Mouse (Mus musculus) heart, embryonic 15.5 days (tissue): Measurements from ENCODE around the gene Olfr1311. TPM values are rescaled to one million over a fixed set of nuclear protein-coding genes. Genes with fewer than 3 reads are reported as not detected.
"Not testable (repeated sequence)": the region's sequence is repeated elsewhere in the genome, so short reads cannot be mapped to it uniquely, and the experiment has no call there.

Experiments used
- ATAC-seq: fragments of 200-750 bp; cut with Nextera tagmentation; replicated peaks from 2 replicates; pipeline ENCODE4 v1.8.0; 2017; ENCODE audit warnings: low read depth, moderate TSS enrichment; ENCODE audit not compliant: insufficient number of reproducible peaks, insufficient read depth, low FRiP score
- H3K27ac ChIP-seq: fragments of 300-500 bp; sonication (generic); 2 replicates; pipeline ENCODE4 v1.5.1; 2015; ENCODE audit warnings: mild to moderate bottlenecking, inconsistent platforms
- H3K27me3 ChIP-seq: fragments of 300-500 bp; sonication (generic); 2 replicates; pipeline ENCODE4 v1.6.1; 2015; ENCODE audit warnings: inconsistent platforms
- H3K36me3 ChIP-seq: fragments of 300-500 bp; sonication (generic); 2 replicates; pipeline ENCODE4 v1.6.1; 2015; ENCODE audit warnings: mild to moderate bottlenecking, inconsistent platforms
- H3K4me1 ChIP-seq: fragments of 300-500 bp; sonication (generic); replicated peaks from 2 replicates; pipeline ENCODE4 v1.6.1; 2015; ENCODE audit warnings: inconsistent platforms
- H3K4me2 ChIP-seq: fragments of 300-500 bp; sonication (generic); 2 replicates; pipeline ENCODE4 v1.6.1; 2015; ENCODE audit warnings: inconsistent platforms, mild to moderate bottlenecking, moderate library complexity
- H3K4me3 ChIP-seq: fragments of 300-500 bp; sonication (generic); 2 replicates; pipeline ENCODE4 v1.5.1; 2015; ENCODE audit warnings: mild to moderate bottlenecking, inconsistent platforms
- H3K9ac ChIP-seq: fragments of 300-500 bp; sonication (generic); 2 replicates; pipeline ENCODE4 v1.6.1; 2015; ENCODE audit warnings: mild to moderate bottlenecking, inconsistent platforms
- H3K9me3 ChIP-seq: fragments of 300-500 bp; sonication (generic); replicated peaks from 2 replicates; pipeline ENCODE4 v1.6.1; 2016; ENCODE audit warnings: inconsistent platforms
- WGBS: fragments of 180-500 bp; shearing (Covaris S2); methylation state at CpG from one replicate; pipeline ENCODE4 v1.1.7; 2015; ENCODE audit warnings: mixed read lengths; 5-methylcytosine and 5-hydroxymethylcytosine counted together
- polyA plus RNA-seq: library from polyadenylated mRNA; unstranded; fragments of >200 nt; fragmentation: Nextera tagmentation; extraction: Ambion mirVana; gene quantifications from 2 replicates; pipeline ENCODE4 v1.2.1, GENCODE M21; 2015

Olfr1311 gene
- polyA plus RNA-seq = not detected in 2 replicates

DNA sequence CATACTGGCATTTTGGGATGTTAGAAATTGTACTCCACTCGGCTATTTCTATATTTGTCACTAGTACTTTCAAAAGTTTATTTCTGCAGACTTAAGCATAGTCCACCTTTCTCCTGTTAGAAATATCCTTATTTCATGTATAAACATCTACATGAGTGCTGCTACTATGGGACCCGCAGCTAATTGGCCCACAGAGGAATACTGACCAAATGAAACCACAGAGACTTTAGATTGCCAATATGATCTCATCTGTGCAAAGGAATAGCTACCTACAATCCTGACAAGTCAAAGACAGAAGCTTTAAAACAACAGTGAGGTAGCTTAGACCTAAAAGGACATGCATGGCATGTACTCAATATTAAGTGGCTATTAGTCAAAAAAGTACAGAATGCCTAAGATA, at the start of gene Olfr1311:
Gene Olfr1311 (minus strand): TSS at position 101 of the 400 bp plus-strand sequence.
- no peaks in the 10 kb centered on the region for H3K27me3 ChIP-seq
- H3K9ac ChIP-seq = no peak within 1 kb of the TSS
- H3K4me3 ChIP-seq = no peak within 1 kb of the TSS
- H3K4me1 ChIP-seq = no peaks in the 10 kb centered on the region
- no peak for ATAC-seq
- H3K27ac ChIP-seq = no peak within 1 kb of the TSS
- H3K9me3 ChIP-seq = no peaks in the 10 kb centered on the region
- H3K36me3 ChIP-seq = no peaks in the 10 kb centered on the region
- 75% methylated on average over 2 of the region's 2 CpGs for whole genome bisulfite sequencing
- H3K4me2 ChIP-seq = no peak within 1 kb of the TSS

DNA sequence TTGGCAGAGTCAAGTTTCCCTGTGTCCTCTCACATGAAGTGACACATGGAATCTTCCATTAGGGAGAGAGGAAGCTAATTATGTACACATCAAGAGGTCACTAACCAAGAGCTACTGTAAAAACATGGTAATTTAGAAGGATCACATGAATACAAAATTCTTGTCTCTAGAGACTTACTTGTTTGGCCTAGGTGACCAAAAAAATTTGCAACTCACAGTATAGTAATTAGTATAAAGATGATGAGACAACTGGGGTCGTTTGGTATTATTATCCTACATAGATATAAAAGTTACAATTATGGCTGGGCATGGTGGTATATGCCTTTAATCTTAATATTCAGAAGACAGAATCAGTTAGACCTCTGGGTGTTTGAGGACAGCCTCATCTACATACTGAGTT, 25.9 kb upstream of the Olfr1311 start, which contains the start of gene Olfr1312:
Gene Olfr1312 (minus strand): TSS at position 101 of the 400 bp plus-strand sequence.
- H3K4me3 ChIP-seq = no peak within 1 kb of the TSS
- no peak within 1 kb of the TSS for H3K27ac ChIP-seq
- no peaks in the 10 kb centered on the region for H3K36me3 ChIP-seq
- no peaks in the 10 kb centered on the region for H3K27me3 ChIP-seq
- H3K9me3 ChIP-seq = no peaks in the 10 kb centered on the region
- no peak within 1 kb of the TSS for H3K4me2 ChIP-seq
- H3K4me1 ChIP-seq = no peaks in the 10 kb centered on the region
- WGBS = 21% methylated on average over 1 of the region's 1 CpGs
- H3K9ac ChIP-seq = no peak within 1 kb of the TSS
- ATAC-seq = no peak

DNA sequence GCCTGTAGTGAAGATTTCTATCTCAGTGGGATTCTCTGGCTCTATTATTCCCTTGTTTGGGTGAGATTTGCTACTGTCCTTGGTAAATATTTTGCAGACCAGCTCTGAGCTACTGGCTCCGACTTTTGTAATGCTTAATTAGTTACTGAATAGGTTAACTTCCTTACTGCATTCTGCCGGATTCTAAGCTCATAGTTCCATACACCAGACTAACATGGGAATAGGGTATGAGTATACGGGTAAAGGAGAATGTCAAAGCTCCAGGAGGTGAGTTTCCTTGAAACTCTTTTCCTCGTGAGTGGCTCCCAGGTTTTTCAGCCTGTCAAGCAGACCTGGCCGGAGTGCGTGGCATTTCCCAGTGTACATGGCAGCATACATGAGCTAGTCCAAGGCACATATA, 2.8 kb upstream of the Olfr1311 start:
- not testable (repeated sequence) for H3K27ac ChIP-seq, H3K9me3 ChIP-seq, ATAC-seq, H3K4me2 ChIP-seq, H3K27me3 ChIP-seq, H3K36me3 ChIP-seq, H3K4me3 ChIP-seq, H3K4me1 ChIP-seq, H3K9ac ChIP-seq
- WGBS = 45% methylated on average over 6 of the region's 6 CpGs

DNA sequence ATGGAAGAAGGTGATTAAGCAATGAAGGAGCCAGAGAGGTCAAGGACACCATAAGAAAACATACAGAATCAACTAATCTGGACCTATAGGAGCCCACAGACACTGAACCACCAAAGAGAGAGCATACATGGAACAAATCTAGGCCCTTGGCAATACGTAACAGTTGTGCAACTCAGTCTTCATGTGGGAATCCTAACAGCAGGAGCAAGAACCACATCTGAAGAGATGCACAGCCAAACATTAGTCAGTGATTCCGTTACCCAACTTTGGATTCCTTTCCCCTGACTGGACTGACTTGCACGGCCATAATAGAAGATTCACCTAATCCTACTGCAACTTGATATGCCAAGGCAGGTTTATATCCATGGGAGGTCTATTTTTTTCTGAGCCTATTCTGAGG, 9.3 kb downstream of the Olfr1311 start:
- Histone ChIP-seq H3K4me1 (no peaks in the 10 kb centered on the region), H3K4me2 (no peak overlapping the region), H3K9ac (no peak overlapping the region), H3K4me3 (no peak overlapping the region), H3K27me3 (no peaks in the 10 kb centered on the region), H3K27ac (no peak overlapping the region), H3K9me3 (no peaks in the 10 kb centered on the region), H3K36me3 (no peaks in the 10 kb centered on the region)
- ATAC-seq = no peak
- WGBS = 75% methylated on average over 3 of the region's 3 CpGs

DNA sequence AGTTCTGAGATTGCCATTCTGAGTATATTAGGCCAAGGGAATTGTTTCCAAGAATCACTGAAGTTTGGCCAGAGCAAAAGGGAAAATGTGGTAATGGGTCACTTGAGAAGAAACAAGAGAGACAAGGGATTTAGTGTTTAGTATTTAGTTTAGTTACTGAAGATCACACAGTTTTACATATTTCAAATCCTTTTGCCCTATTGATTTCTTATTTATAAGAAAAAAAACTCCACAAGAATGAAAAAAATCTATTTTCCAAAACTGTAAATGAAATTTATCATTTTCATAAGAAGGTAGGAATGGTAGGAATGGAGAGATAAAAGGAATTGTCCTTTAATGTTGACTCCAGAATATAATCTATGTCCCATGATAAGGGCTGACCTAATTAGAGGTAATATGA, 11.6 kb downstream of the Olfr1311 start, which contains the start of gene Olfr1310:
Gene Olfr1310 (minus strand): TSS at position 101 of the 400 bp plus-strand sequence.
- H3K27ac ChIP-seq = no peak within 1 kb of the TSS
- H3K9ac ChIP-seq = no peak within 1 kb of the TSS
- H3K36me3 ChIP-seq = no peaks in the 10 kb centered on the region
- no peaks in the 10 kb centered on the region for H3K9me3 ChIP-seq
- H3K27me3 ChIP-seq = no peaks in the 10 kb centered on the region
- no peaks in the 10 kb centered on the region for H3K4me1 ChIP-seq
- no peak within 1 kb of the TSS for H3K4me2 ChIP-seq
- H3K4me3 ChIP-seq = no peak within 1 kb of the TSS
- no peak for ATAC-seq

DNA sequence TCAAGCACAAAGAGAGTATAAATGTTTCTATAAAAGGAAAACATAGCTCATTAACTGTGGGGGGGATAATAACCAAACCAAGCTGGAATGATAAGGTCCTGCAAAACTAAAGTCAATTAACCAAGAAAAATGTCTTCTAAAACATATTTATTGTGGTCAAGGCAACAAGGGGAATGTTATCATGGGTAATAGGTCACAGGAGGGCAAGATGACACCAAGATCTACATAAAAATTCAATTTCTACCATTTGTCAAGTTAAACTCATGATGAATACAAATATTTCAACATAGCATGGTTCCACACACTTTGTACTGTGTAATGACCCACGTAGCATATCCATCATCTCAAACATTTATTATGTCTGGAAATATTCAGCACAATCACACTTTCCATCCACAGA, 34.0 kb downstream of the Olfr1311 start, which contains the start of gene Olfr1309:
Gene Olfr1309 (minus strand): TSS at position 101 of the 400 bp plus-strand sequence.
- WGBS = 37% methylated on average over 1 of the region's 1 CpGs
- ATAC-seq = no peak

More for the DNA sequence above, 34.0 kb downstream of the Olfr1311 start, which contains the start of gene Olfr1309:
- H3K4me1 ChIP-seq = no peaks in the 10 kb centered on the region
- H3K9ac ChIP-seq = no peak within 1 kb of the TSS
- no peaks in the 10 kb centered on the region for H3K9me3 ChIP-seq
- H3K4me3 ChIP-seq = no peak within 1 kb of the TSS
- H3K27me3 ChIP-seq = no peaks in the 10 kb centered on the region
- H3K4me2 ChIP-seq = no peak within 1 kb of the TSS
- H3K36me3 ChIP-seq = no peaks in the 10 kb centered on the region
- no peak within 1 kb of the TSS for H3K27ac ChIP-seq

Other genes with a start within 250 kb of the Olfr1311 start
- not detected in 2 replicates for gene Olfr1302, start 247.0 kb downstream of the Olfr1311 start, polyA plus RNA-seq
- gene Olfr1303, start 204.1 kb downstream of the Olfr1311 start, polyA plus RNA-seq = not detected in 2 replicates
- not detected in 2 replicates for gene Olfr1305, start 147.3 kb downstream of the Olfr1311 start, polyA plus RNA-seq
- not detected in 2 replicates for gene Olfr1306, start 108.1 kb downstream of the Olfr1311 start, polyA plus RNA-seq
- gene Olfr1307, start 75.0 kb downstream of the Olfr1311 start, polyA plus RNA-seq = not detected in 2 replicates
- gene Olfr1308, start 59.5 kb downstream of the Olfr1311 start, polyA plus RNA-seq = not detected in 2 replicates
- gene Olfr1309, start 34.1 kb downstream of the Olfr1311 start, polyA plus RNA-seq = not detected in 2 replicates
- gene Olfr1310, start 11.7 kb downstream of the Olfr1311 start, polyA plus RNA-seq = not detected in 2 replicates
- gene Olfr1312, start 25.8 kb upstream of the Olfr1311 start, polyA plus RNA-seq = not detected in 2 replicates
- not detected in 2 replicates for gene Olfr1313, start 53.4 kb upstream of the Olfr1311 start, polyA plus RNA-seq
- not detected in 2 replicates for gene Olfr1314, start 72.4 kb upstream of the Olfr1311 start, polyA plus RNA-seq
- not detected in 2 replicates for gene Olfr1315-ps1, start 91.0 kb upstream of the Olfr1311 start, polyA plus RNA-seq
- not detected in 2 replicates for gene Olfr1316, start 110.6 kb upstream of the Olfr1311 start, polyA plus RNA-seq
- not detected in 2 replicates for gene Olfr1317, start 115.9 kb upstream of the Olfr1311 start, polyA plus RNA-seq
- not detected in 2 replicates for gene Olfr1318, start 129.8 kb upstream of the Olfr1311 start, polyA plus RNA-seq
- 10.4 and 11.9 TPM in 2 replicates for gene Lpcat4, start 215.1 kb upstream of the Olfr1311 start, polyA plus RNA-seq
- not detected in 2 replicates for gene Nutm1, start 234.9 kb upstream of the Olfr1311 start, polyA plus RNA-seq
- gene Nop10, start 237.5 kb upstream of the Olfr1311 start, polyA plus RNA-seq = 159 and 160 TPM in 2 replicates
- 9.6 and 11.4 TPM in 2 replicates for gene Slc12a6, start 241.4 kb upstream of the Olfr1311 start, polyA plus RNA-seq
- not detected in 2 replicates for gene Gm21985, start 241.9 kb upstream of the Olfr1311 start, polyA plus RNA-seq